Mouse (Mus musculus) embryonic facial prominence, embryonic 11.5 days (tissue): ENCODE results near the gene Ube2f. TPM values are rescaled to one million over a fixed set of nuclear protein-coding genes. Genes with fewer than 3 reads are reported as not detected.

Source experiments
- ATAC-seq: fragments of 200-750 bp; cut with Nextera tagmentation; replicated peaks from 2 replicates; pipeline ENCODE4 v1.8.0; 2017; ENCODE audit warnings: low read depth; ENCODE audit not compliant: insufficient number of reproducible peaks, low FRiP score, low TSS enrichment
- DNase-seq: peaks from one replicate; pipeline ENCODE4 v3.0.0-alpha.2; 2015; ENCODE audit warnings: low spot score
- H3K27ac ChIP-seq: fragments of 300-500 bp; sonication (generic); replicated peaks from 2 replicates; pipeline ENCODE4 v1.5.1; 2014; ENCODE audit warnings: mild to moderate bottlenecking, low read depth, low read length, control low read depth
- H3K27me3 ChIP-seq: fragments of 300-500 bp; sonication (generic); 2 replicates; pipeline ENCODE4 v1.6.1; 2014; ENCODE audit warnings: mild to moderate bottlenecking, low read length, moderate library complexity, mixed read lengths; ENCODE audit not compliant: control insufficient read depth, insufficient read depth
- H3K36me3 ChIP-seq: fragments of 300-500 bp; sonication (generic); replicated peaks from 2 replicates; pipeline ENCODE4 v1.6.1; 2014; ENCODE audit warnings: low read depth, mild to moderate bottlenecking, low read length, moderate library complexity, mixed read lengths; ENCODE audit not compliant: control insufficient read depth, insufficient read depth
- H3K4me1 ChIP-seq: fragments of 300-500 bp; sonication (generic); 2 replicates; pipeline ENCODE4 v1.6.1; 2014; ENCODE audit warnings: low read length, mixed read lengths; ENCODE audit not compliant: control insufficient read depth, insufficient read depth
- H3K4me2 ChIP-seq: fragments of 300-500 bp; sonication (generic); 2 replicates; pipeline ENCODE4 v1.6.1; 2014; ENCODE audit warnings: low read depth, mild to moderate bottlenecking, control low read depth, low read length, moderate library complexity
- H3K4me3 ChIP-seq: fragments of 300-500 bp; sonication (generic); 2 replicates; pipeline ENCODE4 v1.5.1; 2014; ENCODE audit warnings: low read depth, low read length, control low read depth
- H3K9ac ChIP-seq: fragments of 300-500 bp; sonication (generic); replicated peaks from 2 replicates; pipeline ENCODE4 v1.6.1; 2014; ENCODE audit warnings: mild to moderate bottlenecking, control low read depth, low read length
- H3K9me3 ChIP-seq: fragments of 300-500 bp; sonication (generic); replicated peaks from 2 replicates; pipeline ENCODE4 v1.6.1; 2016; ENCODE audit warnings: mild to moderate bottlenecking, low read length, inconsistent platforms, mixed read lengths; ENCODE audit not compliant: control insufficient read depth
- WGBS: fragments of 180-500 bp; shearing (Covaris S2); extraction: QIAGEN DNeasy Blood & Tissue Kit; methylation state at CpG from one replicate; pipeline ENCODE4 v1.1.7; 2014; 5-methylcytosine and 5-hydroxymethylcytosine counted together
- polyA plus RNA-seq: library from polyadenylated mRNA; unstranded; fragments of >200 nt; fragmentation: Nextera tagmentation; extraction: Ambion mirVana; gene quantifications from 2 replicates; pipeline ENCODE4 v1.2.1, GENCODE M21; 2014

Gene Ube2f
- polyA plus RNA-seq, 1 experiment from 2014 or later = 96.4 TPM

- no peak overlapping the region for H3K4me2 ChIP-seq
- 68% methylated on average over 4 of the region's 4 CpGs for WGBS
- H3K9me3 ChIP-seq = no peaks in the 10 kb centered on the region
- DNase-seq (no peak), ATAC-seq (no peak)
- H3K4me3 ChIP-seq = no peak overlapping the region
- H3K4me1 ChIP-seq = no peaks in the 10 kb centered on the region
- no peaks in the 10 kb centered on the region for H3K27me3 ChIP-seq
- no peaks in the 10 kb centered on the region for H3K36me3 ChIP-seq
- H3K27ac ChIP-seq = no peak overlapping the region
- H3K9ac ChIP-seq = no peak overlapping the region
Measured at GRCm38 (mm10) chr1:91226562-91226961, 23.5 kb upstream of the Ube2f start.

GRCm38 (mm10) chr1:91227381-91228054 lies 22.6 kb upstream of the Ube2f start:
- WGBS = 51% methylated on average over 15 of the region's 15 CpGs
- no peak overlapping the region for H3K9ac ChIP-seq
- no peak overlapping the region for H3K4me2 ChIP-seq
- H3K4me1 ChIP-seq = no peaks in the 10 kb centered on the region
- no peaks in the 10 kb centered on the region for H3K27me3 ChIP-seq
- no peak overlapping the region for H3K4me3 ChIP-seq
- H3K36me3 ChIP-seq = no peaks in the 10 kb centered on the region
- no peaks in the 10 kb centered on the region for H3K9me3 ChIP-seq
- ATAC-seq (no peak), DNase-seq (peak; percentile 37)
- H3K27ac ChIP-seq = no peak overlapping the region

GRCm38 (mm10) chr1:91231142-91231541 lies 19.0 kb upstream of the Ube2f start:
- Histone ChIP-seq H3K4me3 (no peak overlapping the region), H3K9ac (no peak overlapping the region), H3K4me1 (no peaks in the 10 kb centered on the region), H3K4me2 (no peak overlapping the region), H3K27me3 (no peaks in the 10 kb centered on the region), H3K27ac (no peak overlapping the region), H3K36me3 (no peaks in the 10 kb centered on the region), H3K9me3 (no peaks in the 10 kb centered on the region)
- no peak for DNase-seq
- WGBS = 66% methylated on average over 6 of the region's 6 CpGs
- no peak for ATAC-seq

- H3K4me3 ChIP-seq = no peak overlapping the region
- 48% methylated on average over 5 of the region's 5 CpGs for WGBS
Measured at GRCm38 (mm10) chr1:91231896-91232295, 18.2 kb upstream of the Ube2f start.

GRCm38 (mm10) chr1:91235395-91235794 lies 14.7 kb upstream of the Ube2f start:
- DNase-seq (no peak), ATAC-seq (no peak)

More at GRCm38 (mm10) chr1:91231896-91232295, 18.2 kb upstream of the Ube2f start:
- no peak overlapping the region for H3K27ac ChIP-seq
- H3K4me1 ChIP-seq = no peaks in the 10 kb centered on the region
- no peak overlapping the region for H3K9ac ChIP-seq
- ATAC-seq (no peak), DNase-seq (no peak)
- no peaks in the 10 kb centered on the region for H3K9me3 ChIP-seq
- no peak overlapping the region for H3K4me2 ChIP-seq
- no peaks in the 10 kb centered on the region for H3K27me3 ChIP-seq
- H3K36me3 ChIP-seq = no peaks in the 10 kb centered on the region

GRCm38 (mm10) chr1:91237676-91238075 lies 12.4 kb upstream of the Ube2f start:
- Histone ChIP-seq H3K36me3 (no peaks in the 10 kb centered on the region), H3K27me3 (no peaks in the 10 kb centered on the region), H3K4me2 (no peak overlapping the region), H3K9me3 (no peaks in the 10 kb centered on the region), H3K4me1 (no peaks in the 10 kb centered on the region), H3K27ac (no peak overlapping the region), H3K9ac (no peak overlapping the region), H3K4me3 (no peak overlapping the region)
- no peak for ATAC-seq
- 80% methylated on average over 6 of the region's 6 CpGs for WGBS
- DNase-seq = no peak

More at GRCm38 (mm10) chr1:91235395-91235794, 14.7 kb upstream of the Ube2f start:
- H3K4me3 ChIP-seq = no peak overlapping the region
- no peaks in the 10 kb centered on the region for H3K36me3 ChIP-seq
- WGBS = 80% methylated on average over 5 of the region's 5 CpGs
- H3K27ac ChIP-seq = no peak overlapping the region
- H3K4me1 ChIP-seq = no peaks in the 10 kb centered on the region
- H3K9ac ChIP-seq = no peak overlapping the region
- no peak overlapping the region for H3K4me2 ChIP-seq
- H3K9me3 ChIP-seq = no peaks in the 10 kb centered on the region
- no peaks in the 10 kb centered on the region for H3K27me3 ChIP-seq

- WGBS = 17% methylated on average over 5 of the region's 5 CpGs
- Histone ChIP-seq H3K4me3 (no peak overlapping the region), H3K4me1 (no peaks in the 10 kb centered on the region), H3K27me3 (no peaks in the 10 kb centered on the region), H3K27ac (no peak overlapping the region), H3K36me3 (no peaks in the 10 kb centered on the region), H3K9me3 (no peaks in the 10 kb centered on the region), H3K4me2 (no peak overlapping the region), H3K9ac (no peak overlapping the region)
- ATAC-seq = no peak
- peak; percentile 50 for DNase-seq
Measured at GRCm38 (mm10) chr1:91239112-91239511, 11.0 kb upstream of the Ube2f start.

GRCm38 (mm10) chr1:91239800-91240199 lies 10.3 kb upstream of the Ube2f start:
- H3K4me1 ChIP-seq = no peaks in the 10 kb centered on the region
- H3K4me3 ChIP-seq = no peak overlapping the region
- H3K27me3 ChIP-seq = no peaks in the 10 kb centered on the region
- H3K27ac ChIP-seq = no peak overlapping the region
- no peak overlapping the region for H3K9ac ChIP-seq
- H3K9me3 ChIP-seq = no peaks in the 10 kb centered on the region
- DNase-seq (no peak), ATAC-seq (no peak)
- H3K36me3 ChIP-seq = no peaks in the 10 kb centered on the region
- H3K4me2 ChIP-seq = no peak overlapping the region
- WGBS = 88% methylated on average over 1 of the region's 1 CpGs
